ENCODE assay signal across 8 mouse cellular contexts in the genomic region with DNA sequence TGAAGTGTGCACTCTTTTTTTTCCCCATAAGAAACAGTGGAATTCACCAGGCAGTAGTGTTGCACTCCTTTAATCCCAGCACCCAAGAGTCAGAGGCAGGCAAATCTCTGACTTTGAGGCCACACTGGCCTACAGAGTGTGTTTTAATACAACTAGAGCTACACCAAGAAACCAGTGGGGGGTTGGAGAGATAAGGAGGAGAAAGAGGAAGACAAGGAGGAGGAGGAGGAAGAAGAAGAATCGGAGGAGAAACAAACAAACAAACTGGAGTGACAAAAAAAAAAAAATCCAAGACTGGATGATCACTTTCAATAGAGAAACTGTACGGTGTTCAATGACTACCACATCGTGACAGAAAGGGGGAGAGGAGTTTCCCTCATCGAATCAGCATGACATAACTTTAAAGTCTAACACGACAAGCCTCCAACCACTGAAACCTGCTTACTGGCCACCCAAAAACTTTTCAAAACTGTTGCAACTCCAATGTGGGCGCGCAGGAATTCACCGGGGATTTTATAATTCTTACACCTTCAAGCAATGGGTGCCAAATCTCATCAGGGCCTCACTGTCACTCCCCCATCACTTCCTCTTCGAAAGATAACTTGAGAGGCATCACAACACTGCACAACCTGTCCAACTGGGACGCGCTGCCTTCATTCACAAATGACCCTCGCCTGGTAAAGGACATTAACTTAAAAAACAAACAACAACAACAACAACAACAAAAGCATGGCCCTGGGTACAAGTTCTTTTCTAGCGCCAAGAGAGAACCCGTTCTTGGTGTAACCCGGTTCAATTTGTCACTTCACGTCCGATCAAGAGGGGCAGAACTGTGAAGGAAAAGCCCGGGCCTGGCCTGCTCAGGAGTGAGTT. TPM values are rescaled to one million over a fixed set of nuclear protein-coding genes. Genes with fewer than 3 reads are reported as not detected.
DNase-seq lines count a peak whose midpoint lies in the region; ATAC-seq and TF ChIP-seq lines count a peak whose summit lies in the region.

No protein-coding gene starts in this region.

- TF ChIP-seq CTCF in cerebellum, adult 2 months (IDR thresholded peaks at IDR 0.05; ENCODE audit: borderline replicate concordance, insufficient read depth, low read depth, low read length), result no peak

- WGBS in cerebellum, adult 2 months, result 1% methylated on average over 18 of the region's 18 CpGs
- WGBS in embryonic facial prominence, embryonic 13.5 days, result 7% methylated on average over 18 of the region's 18 CpGs
- WGBS in intestine, embryonic 14.5 days, result 8% methylated on average over 18 of the region's 18 CpGs
- 5% methylated on average over 18 of the region's 18 CpGs for WGBS in stomach, embryonic 16.5 days

- DNase-seq in cerebellum, adult 2 months, result peak in 1 of 2 experiments; percentile 48
- DNase-seq in cerebellum, adult 11-12 months, result no peak
- DNase-seq in A20 (ENCODE audit: low read depth, low spot score), result peak; percentile 77
- peak; percentile 60 for DNase-seq in intestine, embryonic 14.5 days (ENCODE audit: low spot score)

- H3K9ac ChIP-seq in embryonic facial prominence, embryonic 13.5 days, result peak overlapping the region; percentile 94
- H3K9ac ChIP-seq in intestine, embryonic 14.5 days (ENCODE audit: low read length), result peak overlapping the region; percentile 95
- peak overlapping the region; percentile 95 for H3K9ac ChIP-seq in stomach, embryonic 16.5 days (ENCODE audit: low read length)

- peaks cover 7% of the 10 kb centered on the region for H3K4me1 ChIP-seq in cerebellum, adult 2 months (ENCODE audit: control insufficient read depth, insufficient read depth, low read length)
- H3K4me1 ChIP-seq in embryonic facial prominence, embryonic 13.5 days, result peaks cover 50% of the 10 kb centered on the region
- peaks cover 42% of the 10 kb centered on the region for H3K4me1 ChIP-seq in intestine, embryonic 14.5 days (replicated peaks; ENCODE audit: control insufficient read depth, insufficient read depth, low read length)
- H3K4me1 ChIP-seq in megakaryocyte, embryonic 14.5 days, result peaks cover 35% of the 10 kb centered on the region
- peaks cover 20% of the 10 kb centered on the region for H3K4me1 ChIP-seq in stomach, embryonic 16.5 days (ENCODE audit: control insufficient read depth, insufficient read depth, low read length)

- H3K27me3 ChIP-seq in cerebellum, adult 2 months (ENCODE audit: control insufficient read depth, insufficient read depth, low read length), result no peaks in the 10 kb centered on the region
- H3K27me3 ChIP-seq in embryonic facial prominence, embryonic 13.5 days, result no peaks in the 10 kb centered on the region
- H3K27me3 ChIP-seq in intestine, embryonic 14.5 days (replicated peaks; ENCODE audit: control insufficient read depth, insufficient read depth, low read length), result no peaks in the 10 kb centered on the region
- peaks cover 5% of the 10 kb centered on the region for H3K27me3 ChIP-seq in megakaryocyte, embryonic 14.5 days (replicated peaks)
- H3K27me3 ChIP-seq in stomach, embryonic 16.5 days (ENCODE audit: control insufficient read depth, insufficient read depth, low read length), result no peaks in the 10 kb centered on the region

- H3K27ac ChIP-seq in cerebellum, adult 2 months (ENCODE audit: insufficient read depth, low read length), result peak overlapping the region; percentile 85
- peak overlapping the region; percentile 89 for H3K27ac ChIP-seq in embryonic facial prominence, embryonic 13.5 days
- peak overlapping the region; percentile 83; the same call in 1 of the 2 replicates for H3K27ac ChIP-seq in intestine, embryonic 14.5 days (ENCODE audit: low read depth)
- peak overlapping the region; percentile 87 for H3K27ac ChIP-seq in stomach, embryonic 16.5 days (ENCODE audit: low read length)

- H3K4me3 ChIP-seq in cerebellum, adult 2 months (replicated peaks; ENCODE audit: insufficient read depth, low read depth, low read length), result peak overlapping the region; percentile 97
- peak overlapping the region; percentile 82 for H3K4me3 ChIP-seq in embryonic facial prominence, embryonic 13.5 days
- H3K4me3 ChIP-seq in intestine, embryonic 14.5 days (ENCODE audit: low read depth, low read length), result peak overlapping the region; percentile 74
- H3K4me3 ChIP-seq in megakaryocyte, embryonic 14.5 days (replicated peaks), result peak overlapping the region; percentile 92
- H3K4me3 ChIP-seq in stomach, embryonic 16.5 days (replicated peaks; ENCODE audit: low read length), result peak overlapping the region; percentile 78

- TF ChIP-seq POLR2A in cerebellum, adult 2 months (IDR thresholded peaks at IDR 0.05; ENCODE audit: borderline replicate concordance, insufficient read depth, low read length), result no peak

- H3K9me3 ChIP-seq in embryonic facial prominence, embryonic 13.5 days, result peaks cover 3% of the 10 kb centered on the region; the same call in 1 of the 2 replicates
- peaks cover 3% of the 10 kb centered on the region; the same call in 1 of the 2 replicates for H3K9me3 ChIP-seq in intestine, embryonic 14.5 days (ENCODE audit: control insufficient read depth, low read length)
- peaks cover 7% of the 10 kb centered on the region; the same call in 1 of the 2 replicates for H3K9me3 ChIP-seq in megakaryocyte, embryonic 14.5 days
- H3K9me3 ChIP-seq in stomach, embryonic 16.5 days (replicated peaks; ENCODE audit: control insufficient read depth, low read length), result no peaks in the 10 kb centered on the region

- peak overlapping the region; percentile 81 for H3K4me2 ChIP-seq in embryonic facial prominence, embryonic 13.5 days
- H3K4me2 ChIP-seq in intestine, embryonic 14.5 days (ENCODE audit: low read length), result peak overlapping the region; percentile 79
- H3K4me2 ChIP-seq in stomach, embryonic 16.5 days (ENCODE audit: low read depth, low read length), result peak overlapping the region; percentile 72

- no peak for ATAC-seq in embryonic facial prominence, embryonic 13.5 days (ENCODE audit: insufficient number of reproducible peaks, insufficient read depth, low FRiP score, low TSS enrichment, low read depth)
- ATAC-seq in intestine, embryonic 14.5 days (replicated peaks; ENCODE audit: low FRiP score, low TSS enrichment, low read depth), result peak; percentile 1; the same call in 1 of the 2 replicates
- ATAC-seq in stomach, embryonic 16.5 days (ENCODE audit: insufficient read depth, low FRiP score), result no peak
- no peak for ATAC-seq in frontal cortex, adult (ENCODE audit: low TSS enrichment)

- no peaks in the 10 kb centered on the region for H3K36me3 ChIP-seq in embryonic facial prominence, embryonic 13.5 days
- no peaks in the 10 kb centered on the region for H3K36me3 ChIP-seq in intestine, embryonic 14.5 days (ENCODE audit: control insufficient read depth, insufficient read depth, low read length)
- H3K36me3 ChIP-seq in megakaryocyte, embryonic 14.5 days (replicated peaks; ENCODE audit: low read length), result no peaks in the 10 kb centered on the region
- no peaks in the 10 kb centered on the region for H3K36me3 ChIP-seq in stomach, embryonic 16.5 days (ENCODE audit: control insufficient read depth, insufficient read depth, low read length)

RNA-seq across cellular contexts. Expression of a gene that starts 1.2 kb away (rescaled TPM):
- polyA plus RNA-seq in cerebellum, adult 2 months (2012; rRNA removed), result 270 TPM in 2 replicates
- 38.0 and 44.3 TPM in 2 replicates for polyA plus RNA-seq in embryonic facial prominence, embryonic 13.5 days (2015; fragmentation: Nextera tagmentation; extraction: Ambion mirVana)
- 42.6 and 46.6 TPM in 2 replicates for polyA plus RNA-seq in intestine, embryonic 14.5 days (2014; fragmentation: Nextera tagmentation; extraction: Ambion mirVana)
- 3.2 and 4.8 TPM in 2 replicates for polyA plus RNA-seq in megakaryocyte, embryonic 14.5 days (2012; ENCODE audit: insufficient read depth, low replicate concordance)
- polyA plus RNA-seq in stomach, embryonic 16.5 days (2015; fragmentation: Nextera tagmentation; extraction: Ambion mirVana), result 24.7 and 27.3 TPM in 2 replicates

RNA-seq across cellular contexts. Expression of a gene that starts 27.6 kb away (rescaled TPM):
- polyA plus RNA-seq in cerebellum, adult 2 months (2012; rRNA removed), result 61.8 and 66.0 TPM in 2 replicates
- 73.4 and 74.6 TPM in 2 replicates for polyA plus RNA-seq in embryonic facial prominence, embryonic 13.5 days (2015; fragmentation: Nextera tagmentation; extraction: Ambion mirVana)
- polyA plus RNA-seq in intestine, embryonic 14.5 days (2014; fragmentation: Nextera tagmentation; extraction: Ambion mirVana), result 61.9 and 62.1 TPM in 2 replicates
- polyA plus RNA-seq in megakaryocyte, embryonic 14.5 days (2012; ENCODE audit: insufficient read depth, low replicate concordance), result 5.4 and 16.7 TPM in 2 replicates
- 67.5 and 73.8 TPM in 2 replicates for polyA plus RNA-seq in stomach, embryonic 16.5 days (2015; fragmentation: Nextera tagmentation; extraction: Ambion mirVana)

RNA-seq across cellular contexts. Expression of a gene that starts 59.0 kb away (rescaled TPM):
- polyA plus RNA-seq in cerebellum, adult 2 months (2012; rRNA removed), result 46.5 and 50.8 TPM in 2 replicates
- polyA plus RNA-seq in embryonic facial prominence, embryonic 13.5 days (2015; fragmentation: Nextera tagmentation; extraction: Ambion mirVana), result 43.5 and 44.9 TPM in 2 replicates
- polyA plus RNA-seq in intestine, embryonic 14.5 days (2014; fragmentation: Nextera tagmentation; extraction: Ambion mirVana), result 18.5 and 20.8 TPM in 2 replicates
- polyA plus RNA-seq in megakaryocyte, embryonic 14.5 days (2012; ENCODE audit: insufficient read depth, low replicate concordance), result 7.3 and 10.8 TPM in 2 replicates
- 49.4 and 49.5 TPM in 2 replicates for polyA plus RNA-seq in stomach, embryonic 16.5 days (2015; fragmentation: Nextera tagmentation; extraction: Ambion mirVana)
